Mouse (Mus musculus): ENCODE measurements around the gene Ffar3.
"Not testable (repeated sequence)": the region's sequence is repeated elsewhere in the genome, so short reads cannot be mapped to it uniquely, and the experiment has no call there.

The Ffar3 gene

GRCm38 (mm10) chr7:30844676-30845297 lies 11.2 kb downstream of the Ffar3 start:
- DNase-seq (ENCODE audit: low spot score): no peak

- peak; percentile 14 for DNase-seq (ENCODE audit: low spot score)
Measured at GRCm38 (mm10) chr7:30842092-30842491, 13.9 kb downstream of the Ffar3 start.

DNA sequence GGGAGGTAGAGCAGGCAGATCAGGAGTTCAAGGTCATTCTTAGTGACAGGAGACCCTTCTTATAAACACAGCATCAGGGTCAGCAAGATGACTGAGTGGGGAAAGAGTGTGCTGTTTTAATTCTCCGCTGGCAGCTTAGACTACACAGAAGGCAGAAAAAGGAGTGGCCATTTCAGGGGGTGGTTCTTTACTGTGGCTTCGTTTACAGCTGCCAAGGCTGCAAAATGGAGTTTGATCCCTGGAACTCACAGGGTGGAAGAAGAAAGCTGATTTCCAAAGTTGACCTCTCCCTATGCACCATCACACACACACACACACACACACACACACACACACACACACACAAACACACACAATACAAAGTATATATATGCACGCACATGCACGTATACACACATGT lies 14.6 kb downstream of the Ffar3 start:
- no peak for DNase-seq (ENCODE audit: low spot score)

- DNase-seq (ENCODE audit: low spot score): no peak
Measured at GRCm38 (mm10) chr7:30840306-30840705, 15.7 kb downstream of the Ffar3 start.

- DNase-seq (ENCODE audit: low spot score): no peak
Measured at GRCm38 (mm10) chr7:30837277-30837676, 18.7 kb downstream of the Ffar3 start.

DNA sequence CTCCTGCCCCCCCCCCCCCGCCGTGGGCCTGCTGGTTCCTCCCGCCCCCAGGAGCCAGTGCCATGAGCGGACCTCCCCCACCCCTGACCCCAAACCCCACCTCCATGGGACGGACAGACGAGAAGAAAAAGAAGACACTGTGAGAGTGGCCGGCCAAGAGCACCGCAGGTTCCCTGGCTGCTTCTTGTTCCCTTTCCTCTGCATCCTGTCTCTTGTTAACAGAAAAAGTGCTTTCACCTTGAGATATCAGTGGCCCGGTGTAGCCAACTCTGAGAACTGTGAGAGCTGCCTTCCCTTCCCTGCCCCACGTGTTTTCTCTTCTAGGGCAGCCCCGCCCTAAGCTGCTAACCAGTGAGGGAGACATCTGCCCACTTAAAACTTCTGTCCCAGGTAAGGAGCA lies 23.3 kb downstream of the Ffar3 start:
- not testable (repeated sequence) for DNase-seq (ENCODE audit: low spot score)

- no peak for DNase-seq (ENCODE audit: low spot score)
Measured at GRCm38 (mm10) chr7:30832261-30832660, 23.7 kb downstream of the Ffar3 start.

- DNase-seq (ENCODE audit: low spot score): no peak
Measured at GRCm38 (mm10) chr7:30829428-30829827, 26.6 kb downstream of the Ffar3 start.

DNA sequence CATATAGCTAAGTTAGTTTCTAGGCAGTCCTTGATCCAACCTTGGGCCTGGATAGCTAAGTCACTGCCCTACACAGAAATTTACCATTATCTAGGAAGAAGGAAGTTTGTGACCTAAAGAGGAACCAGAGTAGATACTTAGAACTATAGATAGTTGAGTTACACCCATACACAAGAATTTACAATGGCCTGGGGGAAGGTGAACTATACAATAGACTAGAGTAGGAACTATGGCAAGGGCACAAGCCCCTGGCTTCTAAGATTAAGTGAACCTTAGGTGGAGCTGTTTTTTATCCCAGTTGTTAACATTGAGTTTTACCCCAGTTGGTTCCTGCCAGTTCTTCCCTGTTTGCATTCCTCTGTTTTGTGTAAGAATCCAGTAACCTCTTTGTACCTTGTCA lies 27.1 kb downstream of the Ffar3 start:
- DNase-seq (ENCODE audit: low spot score): not testable (repeated sequence)

DNA sequence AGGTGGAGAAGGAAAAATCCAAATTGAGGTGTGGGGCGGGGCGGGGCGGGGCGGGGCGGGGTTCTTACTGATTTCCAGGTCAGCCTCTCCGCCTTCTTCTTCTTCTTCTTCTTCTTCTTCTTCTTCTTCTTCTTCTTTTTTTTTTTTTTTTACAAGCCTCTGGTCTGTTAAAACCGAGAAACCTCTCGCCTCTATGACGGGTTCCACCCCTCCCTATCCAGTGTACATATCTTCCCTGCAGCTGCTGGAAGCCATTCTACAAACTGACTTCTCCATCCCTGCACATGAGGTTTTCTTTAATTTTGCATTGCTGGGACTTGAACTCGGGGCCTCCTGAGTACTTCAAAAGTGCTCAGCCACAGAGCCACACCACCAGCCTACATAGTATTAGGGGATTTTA lies 29.3 kb downstream of the Ffar3 start:
- DNase-seq (ENCODE audit: low spot score): no peak

DNA sequence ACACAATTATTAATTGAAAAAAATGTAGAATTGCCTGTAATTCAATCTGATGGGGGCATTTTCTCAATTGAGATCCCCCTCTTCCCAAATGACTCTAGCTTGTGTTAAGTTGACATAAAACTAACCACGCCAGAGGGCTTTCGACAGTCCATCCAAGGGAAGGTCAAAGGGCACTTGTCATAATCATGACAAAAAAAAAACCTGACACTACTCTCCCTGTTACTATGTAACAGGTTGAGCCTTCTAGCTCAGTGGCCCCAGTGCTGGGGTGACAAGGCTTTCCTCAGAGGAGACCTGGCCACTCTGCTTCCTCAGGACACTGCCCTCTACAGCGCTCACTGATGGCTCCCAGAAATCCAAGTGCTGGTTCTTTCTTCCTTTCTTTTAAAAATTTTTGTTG lies 31.7 kb downstream of the Ffar3 start:
- no peak for DNase-seq (ENCODE audit: low spot score)

DNA sequence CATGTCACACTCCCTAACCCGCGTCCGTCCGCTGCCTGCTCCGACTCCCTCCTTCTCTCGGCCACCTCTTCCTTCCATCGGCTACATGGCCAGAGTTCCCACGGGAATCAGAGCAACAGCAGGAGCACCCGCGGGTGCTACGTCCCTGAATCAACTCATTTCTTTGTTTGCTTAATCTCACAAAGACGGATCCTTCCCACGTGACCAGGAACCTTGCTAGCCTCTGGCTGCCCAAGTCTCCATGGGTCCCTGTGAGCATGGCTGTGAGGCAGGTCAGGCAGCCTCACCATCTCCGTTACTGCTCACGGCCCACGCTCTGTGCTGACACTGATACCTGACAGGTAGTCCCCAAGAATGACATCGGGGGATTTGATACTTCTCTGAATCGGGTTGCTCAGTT lies 32.3 kb downstream of the Ffar3 start, which contains the start of gene Ffar2:
Gene Ffar2 (minus strand): TSS at position 101 of the 400 bp plus-strand sequence.
- no peak for DNase-seq (ENCODE audit: low spot score)

- no peak for DNase-seq (ENCODE audit: low spot score)
Measured at GRCm38 (mm10) chr7:30821532-30821931, 34.4 kb downstream of the Ffar3 start.

- no peak for DNase-seq (ENCODE audit: low spot score)
Measured at GRCm38 (mm10) chr7:30820854-30821445, 35.0 kb downstream of the Ffar3 start.

GRCm38 (mm10) chr7:30820131-30820530 lies 35.8 kb downstream of the Ffar3 start:
- no peak for DNase-seq (ENCODE audit: low spot score)

GRCm38 (mm10) chr7:30812291-30812807 lies 43.6 kb downstream of the Ffar3 start:
- DNase-seq (ENCODE audit: low spot score): peak; percentile 18

GRCm38 (mm10) chr7:30811757-30812290 lies 44.2 kb downstream of the Ffar3 start:
- DNase-seq (ENCODE audit: low spot score): peak; percentile 13

GRCm38 (mm10) chr7:30810319-30810718 lies 45.7 kb downstream of the Ffar3 start:
- no peak for DNase-seq (ENCODE audit: low spot score)

- peak; percentile 39 for DNase-seq (ENCODE audit: low spot score)
Measured at GRCm38 (mm10) chr7:30805924-30806323, 50.1 kb downstream of the Ffar3 start.
